Mouse (Mus musculus) midbrain, embryonic 11.5 days (tissue): ENCODE measurements around the gene Pogk. TPM values are rescaled to one million over a fixed set of nuclear protein-coding genes. Genes with fewer than 3 reads are reported as not detected.

Source experiments
- ATAC-seq: fragments of 200-750 bp; cut with Nextera tagmentation; 2 replicates; pipeline ENCODE4 v1.8.0; 2017; ENCODE audit warnings: moderate TSS enrichment, moderate library complexity; ENCODE audit not compliant: low FRiP score
- DNase-seq: peaks from one replicate; pipeline ENCODE4 v3.0.0; 2015; ENCODE audit warnings: low spot score; ENCODE audit errors: missing footprints
- H3K27ac ChIP-seq: fragments of 300-500 bp; sonication (generic); 2 replicates; pipeline ENCODE4 v1.5.1; 2014; ENCODE audit warnings: low read depth, low read length
- H3K27me3 ChIP-seq: fragments of 300-500 bp; sonication (generic); 2 replicates; pipeline ENCODE4 v1.6.1; 2014; ENCODE audit warnings: mild to moderate bottlenecking, low read length, moderate library complexity, mixed read lengths; ENCODE audit not compliant: control insufficient read depth, insufficient read depth
- H3K36me3 ChIP-seq: fragments of 300-500 bp; sonication (generic); 2 replicates; pipeline ENCODE4 v1.6.1; 2014; ENCODE audit warnings: mild to moderate bottlenecking, low read length, moderate library complexity, mixed read lengths; ENCODE audit not compliant: control insufficient read depth, insufficient read depth
- H3K4me1 ChIP-seq: fragments of 300-500 bp; sonication (generic); 2 replicates; pipeline ENCODE4 v1.6.1; 2014; ENCODE audit warnings: low read length; ENCODE audit not compliant: control insufficient read depth, insufficient read depth
- H3K4me2 ChIP-seq: fragments of 300-500 bp; sonication (generic); 2 replicates; pipeline ENCODE4 v1.6.1; 2014; ENCODE audit warnings: mild to moderate bottlenecking, moderate library complexity
- H3K4me3 ChIP-seq: fragments of 300-500 bp; sonication (generic); 2 replicates; pipeline ENCODE4 v1.5.1; 2014; ENCODE audit warnings: low read depth, low read length
- H3K9ac ChIP-seq: fragments of 300-500 bp; sonication (generic); 2 replicates; pipeline ENCODE4 v1.6.1; 2014; ENCODE audit warnings: low read length
- H3K9me3 ChIP-seq: fragments of 300-500 bp; sonication (generic); 2 replicates; pipeline ENCODE4 v1.6.1; 2016; ENCODE audit warnings: low read length; ENCODE audit not compliant: control insufficient read depth
- WGBS: fragments of 180-500 bp; shearing (Covaris S2); extraction: QIAGEN DNeasy Blood & Tissue Kit; methylation state at CpG from one replicate; pipeline ENCODE4 v1.1.7; 2014; 5-methylcytosine and 5-hydroxymethylcytosine counted together
- polyA plus RNA-seq: library from polyadenylated mRNA; unstranded; fragments of >200 nt; fragmentation: Nextera tagmentation; extraction: Ambion mirVana; gene quantifications from 2 replicates; pipeline ENCODE4 v1.2.1, GENCODE M21; 2014

Gene Pogk
- polyA plus RNA-seq, 1 experiment from 2014 or later: 39.8 TPM

DNA sequence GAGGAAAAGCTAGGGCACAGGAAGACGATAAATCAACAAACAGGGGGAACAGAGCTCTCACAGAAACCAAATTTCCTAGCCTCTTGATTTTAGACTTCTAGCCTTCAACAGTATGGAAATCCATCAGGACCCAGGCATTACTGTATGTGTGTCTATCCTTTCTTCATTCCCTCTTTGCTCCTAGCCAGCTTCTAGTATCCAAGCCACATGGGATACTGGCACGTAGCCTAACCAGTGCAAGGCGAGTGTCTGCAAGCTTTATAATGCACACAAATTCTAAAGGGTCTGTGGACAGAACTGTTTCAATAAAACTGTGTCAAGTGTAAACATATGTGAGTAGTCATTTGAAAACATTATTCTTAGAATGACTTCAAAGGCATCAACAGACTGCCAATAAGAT lies 47.0 kb downstream of the Pogk start:
- WGBS: 87% methylated on average over 3 of the region's 3 CpGs
- Histone ChIP-seq H3K9me3 (no peaks in the 10 kb centered on the region), H3K4me3 (no peak overlapping the region), H3K27me3 (no peaks in the 10 kb centered on the region), H3K4me2 (no peak overlapping the region), H3K4me1 (no peaks in the 10 kb centered on the region), H3K27ac (no peak overlapping the region), H3K36me3 (no peaks in the 10 kb centered on the region), H3K9ac (no peak overlapping the region)
- no peak for DNase-seq
- no peak for ATAC-seq

DNA sequence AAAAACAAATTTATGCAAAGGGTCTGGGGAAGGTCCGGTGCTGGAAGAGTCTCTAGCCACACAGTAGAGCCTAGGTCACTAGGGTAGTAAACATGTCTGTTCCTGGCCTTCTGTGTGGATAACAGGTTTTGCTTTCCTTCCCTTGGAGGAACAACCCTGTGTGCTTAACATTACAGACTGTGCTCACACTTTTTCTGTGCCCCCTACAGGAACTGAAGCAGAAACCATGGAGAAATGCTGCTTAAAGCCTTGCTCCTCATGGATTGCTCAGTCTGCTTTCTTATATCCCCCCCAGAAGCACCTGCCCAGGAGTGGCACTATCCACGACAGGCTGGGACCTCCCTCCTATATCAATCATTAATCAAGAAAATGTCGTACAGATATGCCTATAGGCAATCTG lies 47.8 kb downstream of the Pogk start:
- no peaks in the 10 kb centered on the region for H3K9me3 ChIP-seq
- H3K4me3 ChIP-seq: no peak overlapping the region
- 83% methylated on average over 3 of the region's 3 CpGs for WGBS
- H3K27ac ChIP-seq: no peak overlapping the region
- ATAC-seq (no peak), DNase-seq (peak; percentile 10)
- H3K4me2 ChIP-seq: no peak overlapping the region
- H3K27me3 ChIP-seq: no peaks in the 10 kb centered on the region
- H3K9ac ChIP-seq: no peak overlapping the region
- no peaks in the 10 kb centered on the region for H3K36me3 ChIP-seq
- H3K4me1 ChIP-seq: no peaks in the 10 kb centered on the region

DNA sequence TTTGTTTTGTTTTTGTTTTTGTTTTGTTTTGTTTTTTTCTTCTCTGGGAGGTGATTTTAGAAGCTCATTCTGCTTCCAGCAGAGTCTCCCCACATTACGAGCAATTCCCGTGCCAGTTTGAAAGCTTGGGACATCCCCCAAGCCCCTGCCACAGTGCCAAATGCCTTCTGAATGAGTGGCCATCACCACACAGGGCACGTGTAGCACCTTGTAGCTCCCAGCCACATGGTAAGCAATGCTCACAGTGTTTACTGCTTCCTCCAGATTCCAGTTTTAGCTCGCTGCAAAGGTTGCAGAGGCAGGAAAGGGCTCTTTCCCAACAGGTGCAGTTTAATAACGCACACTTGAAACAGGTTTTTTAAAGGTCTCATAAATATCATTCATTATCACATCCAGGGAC lies 48.8 kb downstream of the Pogk start:
- Histone ChIP-seq H3K4me2 (no peak overlapping the region), H3K9me3 (no peaks in the 10 kb centered on the region), H3K4me1 (no peaks in the 10 kb centered on the region), H3K27me3 (no peaks in the 10 kb centered on the region), H3K9ac (no peak overlapping the region), H3K4me3 (no peak overlapping the region), H3K36me3 (no peaks in the 10 kb centered on the region), H3K27ac (no peak overlapping the region)
- DNase-seq (peak; percentile 80), ATAC-seq (no peak)
- whole genome bisulfite sequencing: 78% methylated on average over 5 of the region's 5 CpGs

DNA sequence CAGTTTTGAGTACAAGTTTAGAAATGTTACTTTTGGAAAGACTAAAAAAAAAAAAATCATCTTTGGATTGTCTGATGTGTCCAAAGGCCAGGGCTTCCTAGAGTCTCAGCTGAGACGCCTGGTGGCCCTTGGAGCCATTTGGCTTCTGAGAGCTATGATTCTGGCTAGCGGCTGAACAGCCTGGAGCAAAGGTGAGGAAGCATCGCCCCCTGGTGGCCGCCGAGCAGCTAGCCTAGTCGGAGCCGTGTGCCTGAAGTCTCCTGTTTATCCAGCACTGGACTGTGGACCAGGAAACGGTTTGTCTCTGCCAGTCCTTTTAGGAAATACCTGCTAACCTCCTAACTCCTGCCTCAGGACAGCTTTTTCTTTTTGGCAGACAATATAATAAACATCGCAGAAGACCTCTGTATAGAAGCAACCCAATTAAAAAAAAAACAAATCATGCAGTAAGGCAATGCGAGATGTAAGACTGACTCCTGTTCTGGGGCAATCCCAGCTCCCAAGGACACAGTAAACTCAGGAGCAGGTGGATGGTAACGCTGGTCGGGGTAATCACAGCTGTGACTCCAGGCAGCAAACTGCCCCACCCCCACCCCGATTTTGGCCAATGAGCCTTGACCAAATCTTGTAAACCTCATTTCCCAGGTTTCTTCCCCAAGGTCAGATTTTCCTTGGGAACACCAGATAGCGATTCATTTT lies 49.4 kb downstream of the Pogk start:
- Histone ChIP-seq H3K9me3 (no peaks in the 10 kb centered on the region), H3K4me1 (no peaks in the 10 kb centered on the region), H3K4me3 (no peak overlapping the region), H3K27me3 (no peaks in the 10 kb centered on the region), H3K36me3 (no peaks in the 10 kb centered on the region), H3K27ac (no peak overlapping the region), H3K9ac (no peak overlapping the region), H3K4me2 (no peak overlapping the region)
- ATAC-seq (peak; percentile 92), DNase-seq (peak; percentile 93)
- WGBS: 26% methylated on average over 14 of the region's 14 CpGs

DNA sequence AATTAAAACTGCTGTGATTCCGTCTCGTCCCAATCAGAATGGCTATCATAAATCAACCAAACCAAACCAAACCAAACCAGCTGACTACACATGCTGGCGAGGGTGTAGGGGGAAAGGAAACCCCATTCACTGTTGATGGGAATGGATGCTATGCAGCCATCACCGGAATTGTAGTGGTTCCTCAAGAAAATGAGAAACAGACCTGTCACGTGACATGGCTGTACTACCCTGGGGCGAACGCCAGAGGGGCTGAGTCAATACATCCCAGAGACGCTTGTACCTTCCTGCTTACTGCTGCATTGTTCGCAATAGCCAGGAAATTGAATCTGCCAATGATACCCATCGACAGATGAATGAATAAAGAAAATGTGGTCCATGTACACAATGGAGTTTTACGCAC lies 59.9 kb downstream of the Pogk start:
- Histone ChIP-seq H3K9me3 (no peaks in the 10 kb centered on the region), H3K36me3 (no peaks in the 10 kb centered on the region), H3K4me2 (no peak overlapping the region), H3K4me1 (no peaks in the 10 kb centered on the region), H3K4me3 (no peak overlapping the region), H3K9ac (no peak overlapping the region), H3K27ac (no peak overlapping the region), H3K27me3 (no peaks in the 10 kb centered on the region)
- DNase-seq (peak; percentile 72), ATAC-seq (no peak)
- 82% methylated on average over 11 of the region's 11 CpGs for WGBS

DNA sequence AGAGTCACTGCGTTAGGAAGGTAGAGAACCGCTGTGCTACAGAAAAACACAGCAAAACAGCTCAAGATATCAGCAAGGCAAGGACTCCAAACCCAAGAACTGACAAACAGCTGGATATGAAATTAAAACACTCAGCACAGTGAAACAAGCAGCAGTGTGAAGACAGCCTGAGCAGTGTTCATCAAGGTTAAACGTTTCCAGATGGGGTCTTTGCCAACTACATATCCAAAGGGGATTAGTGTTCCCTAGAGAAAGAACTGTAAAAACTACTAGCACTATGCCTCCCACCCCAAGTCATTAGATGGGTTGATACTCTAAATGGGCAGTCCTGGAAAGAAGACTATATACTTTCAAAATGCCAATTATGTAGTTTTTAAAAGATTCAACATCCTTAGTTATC lies 60.3 kb downstream of the Pogk start:
- Histone ChIP-seq H3K4me2 (no peak overlapping the region), H3K4me1 (no peaks in the 10 kb centered on the region), H3K9me3 (no peaks in the 10 kb centered on the region), H3K27me3 (no peaks in the 10 kb centered on the region), H3K4me3 (no peak overlapping the region), H3K9ac (no peak overlapping the region), H3K27ac (no peak overlapping the region), H3K36me3 (no peaks in the 10 kb centered on the region)
- peak; percentile 74 for DNase-seq
- WGBS: 78% methylated on average over 3 of the region's 3 CpGs
- ATAC-seq: no peak

DNA sequence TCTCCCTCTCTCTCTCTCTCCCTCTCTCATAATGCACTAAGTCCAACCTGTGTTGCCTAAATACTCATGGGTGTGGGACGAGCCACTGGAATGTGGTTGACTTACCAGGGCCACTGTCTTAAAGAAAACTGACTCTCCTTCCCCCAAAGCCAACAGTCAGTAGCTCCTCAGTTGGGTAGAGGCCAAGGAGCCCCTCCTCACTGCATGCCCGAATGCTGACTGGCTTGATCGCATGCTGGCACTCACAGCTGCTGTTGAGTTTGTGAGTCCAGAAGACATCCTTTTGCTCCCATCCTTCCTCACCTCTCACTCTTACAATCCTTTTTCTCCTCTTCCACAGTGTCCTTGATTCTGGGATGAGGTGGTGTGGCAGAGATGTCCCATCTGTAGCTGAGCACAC lies 62.8 kb downstream of the Pogk start:
- no peak overlapping the region for H3K27ac ChIP-seq
- no peaks in the 10 kb centered on the region for H3K9me3 ChIP-seq
- 79% methylated on average over 3 of the region's 3 CpGs for WGBS
- H3K4me1 ChIP-seq: 0 out of 2 replicates have a peak, but pooled peaks cover 2% of the 10 kb centered on the region
- no peaks in the 10 kb centered on the region for H3K27me3 ChIP-seq
- no peak for ATAC-seq
- no peak for DNase-seq
- H3K4me3 ChIP-seq: no peak overlapping the region
- no peak overlapping the region for H3K9ac ChIP-seq
- no peak overlapping the region for H3K4me2 ChIP-seq
- H3K36me3 ChIP-seq: no peaks in the 10 kb centered on the region

DNA sequence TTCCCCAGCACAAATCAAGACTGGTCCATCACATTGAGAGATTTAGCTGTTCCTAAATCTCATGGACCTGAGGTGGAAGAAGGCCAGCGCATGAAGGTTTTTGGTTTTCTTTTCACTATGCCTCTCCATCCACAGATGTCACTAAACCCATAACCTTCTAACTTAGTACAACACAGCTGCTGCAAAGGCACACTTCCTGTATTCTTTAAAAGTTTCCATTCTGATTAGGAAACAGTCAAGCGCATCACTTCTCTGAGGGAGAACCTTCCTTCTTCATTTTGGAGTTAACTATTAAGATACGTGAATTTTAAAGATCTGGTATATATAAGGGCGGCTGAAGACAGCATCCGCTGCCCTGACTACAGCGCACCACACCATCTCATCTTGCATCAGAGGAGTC lies 64.1 kb downstream of the Pogk start:
- ATAC-seq: no peak
- Histone ChIP-seq H3K36me3 (no peaks in the 10 kb centered on the region), H3K4me2 (no peak overlapping the region), H3K4me1 (0 out of 2 replicates have a peak, but pooled peaks cover 2% of the 10 kb centered on the region), H3K4me3 (no peak overlapping the region), H3K27me3 (no peaks in the 10 kb centered on the region), H3K9ac (no peak overlapping the region), H3K9me3 (no peaks in the 10 kb centered on the region), H3K27ac (no peak overlapping the region)
- no peak for DNase-seq
- WGBS: 91% methylated on average over 6 of the region's 6 CpGs

DNA sequence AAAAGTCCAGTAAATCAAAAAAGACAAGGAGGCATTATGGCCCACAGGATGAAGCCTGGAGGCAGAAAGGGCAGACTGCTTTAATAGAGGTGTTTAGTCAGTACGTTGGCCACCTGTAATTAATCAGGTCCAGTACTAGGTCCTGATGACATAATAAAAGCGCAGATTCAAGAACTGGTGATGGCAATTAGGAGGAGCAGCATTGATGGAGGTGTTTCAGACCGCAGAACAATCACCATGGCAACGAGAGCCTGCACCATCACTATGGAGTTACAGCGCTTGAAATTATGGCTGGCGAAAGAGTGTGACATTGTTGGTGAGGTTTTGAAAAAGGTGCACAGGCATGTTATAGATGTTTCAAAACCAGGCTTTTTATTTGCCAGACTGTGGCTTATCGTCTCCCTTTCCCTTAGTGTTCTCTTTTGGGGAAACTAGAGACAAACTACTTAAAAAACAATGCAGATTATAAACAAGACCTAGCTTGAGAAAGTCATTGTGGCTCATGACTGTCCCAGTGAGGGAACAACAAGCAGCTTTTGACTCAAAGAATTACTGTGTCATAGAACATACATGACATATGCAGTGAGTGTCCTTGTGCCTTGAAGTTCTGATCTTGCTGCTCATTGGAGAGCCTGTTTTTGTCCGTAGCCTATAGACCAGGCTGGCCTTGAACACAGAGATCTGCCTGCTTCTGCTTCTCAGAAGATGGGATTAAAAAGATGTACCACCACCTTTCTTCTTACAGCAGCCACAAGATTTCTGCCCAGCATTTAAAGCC lies 65.2 kb downstream of the Pogk start:
- Histone ChIP-seq H3K36me3 (no peaks in the 10 kb centered on the region), H3K4me3 (no peak overlapping the region), H3K9me3 (no peaks in the 10 kb centered on the region), H3K9ac (no peak overlapping the region), H3K27ac (no peak overlapping the region), H3K4me2 (no peak overlapping the region), H3K27me3 (no peaks in the 10 kb centered on the region), H3K4me1 (0 out of 2 replicates have a peak, but pooled peaks cover 2% of the 10 kb centered on the region)
- WGBS: 59% methylated on average over 8 of the region's 8 CpGs
- DNase-seq (no peak), ATAC-seq (no peak)
